Mouse (Mus musculus) megakaryocyte-erythroid progenitor cell, adult 5-6 weeks (primary cell): ENCODE data around the gene Ficd. TPM values are rescaled to one million over a fixed set of nuclear protein-coding genes. Genes with fewer than 3 reads are reported as not detected.
A peak's percentile ranks its signal among the peaks of the same experiment; 100 is the strongest.

Experiments
- ATAC-seq: replicated peaks from 2 replicates; pipeline ENCODE4 v1.8.0; 2016; ENCODE audit warnings: mild to moderate bottlenecking, inconsistent platforms; ENCODE audit not compliant: severe bottlenecking, poor library complexity, low FRiP score, low TSS enrichment
- total RNA-seq, 2 experiments: library from RNA; stranded (forward) in 1 of 2; stranded (reverse) in 1 of 2; fragments of 200-1000, 215-1000 nt in 1 of 2; fragments of >200 nt in 1 of 2; fragmentation: Nextera tagmentation in 1 of 2; gene quantifications; 2 replicates each; pipeline ENCODE4 v1.2.3; 2014 to 2017

Gene Ficd
- total RNA-seq, 2 experiments from 2014 or later: 0.23 to 2.0 TPM

DNA sequence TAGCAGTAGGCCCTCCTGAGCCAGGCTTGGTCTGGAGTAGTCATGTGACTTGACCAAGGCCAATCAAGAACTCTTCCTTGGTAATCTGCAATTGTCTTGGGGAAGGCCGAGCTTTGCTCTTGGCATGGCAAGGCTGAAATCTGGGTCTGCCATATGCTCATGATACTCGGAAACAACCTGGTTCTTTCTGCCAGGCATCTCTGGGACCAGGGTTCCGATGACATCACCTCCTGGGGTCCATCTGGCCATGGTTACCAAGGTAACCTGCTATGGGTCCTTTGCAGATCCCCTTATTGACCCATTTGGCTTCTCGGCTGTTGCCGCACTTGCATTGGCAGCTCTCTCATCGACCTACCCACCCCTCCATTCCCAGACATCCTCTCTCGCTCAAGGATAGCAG lies 7.6 kb upstream of the Ficd start:
- no peak for ATAC-seq

DNA sequence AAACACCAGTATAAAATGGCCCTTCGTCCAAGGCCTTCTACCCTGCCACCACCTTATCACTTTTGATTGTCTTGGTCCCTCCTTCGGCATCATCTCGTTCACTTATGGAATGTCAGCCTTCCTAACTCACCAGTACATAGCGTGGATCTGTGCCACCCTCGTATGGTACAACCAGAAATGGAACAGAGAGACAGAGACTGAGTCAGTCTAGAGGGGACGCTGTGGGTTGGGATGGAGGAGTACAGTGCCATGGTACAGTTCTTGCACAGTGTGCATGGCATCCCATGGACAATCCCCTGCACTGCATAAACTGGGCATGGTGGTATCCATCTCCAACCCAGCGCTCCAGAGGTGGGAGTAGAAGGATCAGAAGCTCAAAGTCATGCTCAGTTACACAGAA lies 6.9 kb upstream of the Ficd start:
- no peak for ATAC-seq

- no peak for ATAC-seq
Observed at GRCm38 (mm10) chr5:113730641-113731121, 4.9 kb upstream of the Ficd start.

GRCm38 (mm10) chr5:113731174-113731573 lies 4.4 kb upstream of the Ficd start:
- ATAC-seq: no peak

DNA sequence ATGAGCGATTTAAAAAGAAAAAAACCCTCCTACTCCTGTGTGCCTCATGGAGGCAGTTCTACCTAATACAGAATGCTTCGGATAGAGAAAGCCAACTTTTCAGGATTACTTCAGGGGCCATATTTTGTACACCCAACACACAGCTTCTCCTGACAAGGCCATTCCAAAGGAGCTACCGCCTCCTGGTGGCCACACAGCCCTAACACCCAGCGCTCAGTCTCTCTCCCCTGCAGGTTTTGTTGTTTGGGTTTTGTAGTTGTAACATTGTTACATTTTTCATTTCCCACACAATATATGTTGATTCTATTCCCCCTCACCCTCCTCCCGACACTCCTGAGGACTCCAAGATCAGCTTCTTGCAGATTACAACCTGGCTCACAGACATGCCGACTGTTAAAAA lies 3.4 kb upstream of the Ficd start:
- ATAC-seq: no peak

DNA sequence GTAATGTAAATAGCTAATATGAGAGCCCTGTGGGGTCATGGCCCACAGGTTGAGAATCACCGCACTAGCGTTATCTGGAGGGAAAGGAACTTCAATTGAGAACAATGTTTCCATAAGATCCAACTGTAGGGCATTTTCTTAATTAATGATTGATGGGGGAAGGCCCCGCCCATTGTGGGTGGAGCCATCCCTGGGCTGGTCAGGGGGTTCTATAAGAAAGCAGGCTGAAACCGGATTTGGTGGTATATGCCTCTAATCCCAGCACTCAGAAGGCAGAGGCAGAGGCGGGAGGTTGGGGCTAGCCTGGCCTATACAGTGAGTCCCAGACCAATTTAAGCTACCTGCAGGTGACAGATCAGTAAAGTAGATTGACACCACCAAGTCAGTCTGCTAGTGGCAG lies 1.2 kb upstream of the Ficd start:
- no peak for ATAC-seq

- 0 out of 2 replicates have a peak, but pooled peaks have one; percentile 2 for ATAC-seq
Observed at GRCm38 (mm10) chr5:113735023-113735344, 619 bp upstream of the Ficd start.

DNA sequence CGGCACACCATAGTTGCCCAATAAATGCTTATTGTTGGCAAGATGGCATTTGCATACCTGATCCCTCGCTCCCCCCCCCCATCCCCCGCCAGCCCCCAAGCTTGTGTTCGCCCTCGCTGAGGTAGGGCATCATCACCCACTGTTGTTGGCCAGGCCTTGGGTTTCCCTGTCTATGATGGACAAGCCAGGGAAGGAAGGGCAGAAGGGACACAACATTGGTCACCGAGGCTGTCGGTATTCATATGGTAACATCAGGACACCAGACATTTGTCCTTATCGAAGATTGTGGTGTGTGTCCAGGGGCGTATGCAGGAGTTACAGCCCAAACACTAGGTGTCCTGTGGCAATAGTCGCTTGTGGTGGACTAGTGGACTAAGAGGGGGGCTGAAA lies 505 bp downstream of the Ficd start:
- ATAC-seq: no peak

GRCm38 (mm10) chr5:113736522-113737164 lies 1.0 kb downstream of the Ficd start:
- ATAC-seq: no peak

- ATAC-seq: no peak
Observed at GRCm38 (mm10) chr5:113737607-113738237, 2.1 kb downstream of the Ficd start.

DNA sequence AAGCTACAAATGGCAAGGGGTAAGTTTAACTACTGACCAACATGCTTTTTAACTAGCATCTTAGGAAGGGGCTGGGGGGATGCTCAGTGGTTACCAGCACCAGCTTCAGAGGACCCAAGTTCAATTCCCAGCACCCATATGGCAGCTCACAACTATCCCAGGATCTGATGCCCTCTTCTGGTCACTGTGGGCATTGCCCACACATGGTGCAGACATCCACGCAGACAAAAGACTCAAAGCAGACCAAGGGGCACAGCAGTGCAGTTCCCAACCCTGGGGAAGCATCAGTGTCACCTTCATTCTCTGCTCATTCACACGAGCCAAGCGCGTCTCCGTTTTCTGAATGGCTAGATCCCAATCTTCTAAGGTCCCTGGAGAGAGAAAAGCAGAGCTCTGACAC lies 12.0 kb downstream of the Ficd start:
- ATAC-seq: no peak

GRCm38 (mm10) chr5:113748556-113749331 lies 13.1 kb downstream of the Ficd start:
- no peak for ATAC-seq

GRCm38 (mm10) chr5:113751521-113752157 lies 16.0 kb downstream of the Ficd start:
- no peak for ATAC-seq

DNA sequence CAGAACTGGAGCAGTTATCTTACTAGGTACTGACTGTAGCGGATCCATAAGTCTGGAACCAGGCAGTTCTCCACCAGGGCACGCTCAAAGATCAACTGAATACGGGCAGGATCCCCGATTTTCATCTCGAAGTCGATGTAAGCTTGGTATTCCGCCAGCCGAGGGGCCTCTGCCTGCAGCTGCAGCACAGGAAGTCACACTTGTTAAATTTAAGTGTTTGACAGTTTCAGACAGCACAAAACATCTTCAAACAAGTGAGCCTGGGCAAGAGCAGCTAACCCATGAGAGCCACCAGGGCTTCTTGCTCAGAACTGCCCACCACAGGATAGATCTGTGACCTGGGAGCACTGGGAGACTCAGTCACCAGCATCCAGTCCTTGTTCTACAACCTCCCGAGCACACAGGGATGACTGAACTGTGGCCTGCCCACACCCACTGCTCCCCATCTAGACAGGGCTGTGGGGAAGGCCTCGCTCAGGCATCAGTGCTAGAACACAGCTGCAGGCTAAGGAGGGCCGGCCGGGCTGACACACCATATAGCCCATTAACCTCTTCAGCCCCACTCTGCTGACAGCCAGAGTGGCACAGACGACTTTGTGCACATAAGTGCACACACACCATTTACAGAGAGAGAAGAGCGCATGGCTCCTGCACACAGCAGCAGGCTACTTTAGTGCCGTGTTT lies 19.9 kb downstream of the Ficd start:
- no peak for ATAC-seq

GRCm38 (mm10) chr5:113761585-113761984 lies 26.0 kb downstream of the Ficd start:
- ATAC-seq: no peak

GRCm38 (mm10) chr5:113764426-113764825 lies 28.8 kb downstream of the Ficd start:
- ATAC-seq: no peak

DNA sequence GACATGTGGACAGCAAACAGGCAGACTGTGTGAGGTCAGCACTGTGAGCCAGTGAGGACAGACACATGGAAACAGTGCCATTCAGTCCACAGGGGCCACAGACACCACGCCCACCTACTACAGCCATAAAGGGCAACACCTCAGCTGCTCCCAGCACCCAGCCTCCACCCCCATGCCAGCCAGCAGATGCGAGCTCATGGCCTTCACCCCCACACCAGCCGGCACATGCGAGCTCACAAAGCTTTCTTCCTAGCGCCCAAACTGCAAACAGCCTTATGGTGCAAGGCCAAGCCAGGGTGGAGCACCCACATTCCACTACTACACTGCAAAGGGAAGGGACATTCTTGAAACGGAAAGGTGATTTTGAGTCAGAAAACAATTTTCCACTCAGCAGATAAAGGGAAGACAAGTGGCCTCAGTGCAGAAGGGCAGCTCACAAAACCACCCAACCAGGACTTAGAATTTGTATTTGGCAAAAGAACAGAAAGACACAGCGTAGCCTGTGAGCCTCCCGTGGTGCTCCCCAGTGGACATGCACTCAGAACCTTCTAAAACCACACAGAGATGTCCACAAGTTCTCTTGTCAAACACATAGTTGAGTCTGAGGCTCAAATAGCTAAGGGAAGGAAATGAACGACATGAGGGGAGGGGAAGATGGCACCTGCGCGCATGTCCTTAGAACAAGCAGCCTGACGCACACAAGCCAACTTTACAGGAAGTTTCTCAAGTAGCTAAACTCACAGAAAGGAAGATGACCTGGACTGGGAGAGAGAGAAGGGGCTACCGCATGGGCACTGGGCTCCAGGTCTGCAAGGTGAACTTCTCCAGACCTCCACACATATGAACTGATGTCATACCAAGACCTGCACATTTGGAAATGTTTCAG lies 30.3 kb downstream of the Ficd start:
- ATAC-seq: no peak

GRCm38 (mm10) chr5:113768806-113769205 lies 33.2 kb downstream of the Ficd start:
- no peak for ATAC-seq
